Mouse (Mus musculus) midbrain, embryonic 11.5 days (tissue): ENCODE measurements at regions not wholly inside any gene's neighbourhood (a gene's known extent, or its start where the extent isn't known, plus 50 kb on each side); places are given as distances from the start of the nearest gene placed in this dataset.

Experiments
- ATAC-seq: fragments of 200-750 bp; cut with Nextera tagmentation; 2 replicates; pipeline ENCODE4 v1.8.0; 2017; ENCODE audit warnings: moderate TSS enrichment, moderate library complexity; ENCODE audit not compliant: low FRiP score
- DNase-seq: peaks from one replicate; pipeline ENCODE4 v3.0.0; 2015; ENCODE audit warnings: low spot score; ENCODE audit errors: missing footprints
- H3K27ac ChIP-seq: fragments of 300-500 bp; sonication (generic); 2 replicates; pipeline ENCODE4 v1.5.1; 2014; ENCODE audit warnings: low read depth, low read length
- H3K27me3 ChIP-seq: fragments of 300-500 bp; sonication (generic); 2 replicates; pipeline ENCODE4 v1.6.1; 2014; ENCODE audit warnings: mild to moderate bottlenecking, low read length, moderate library complexity, mixed read lengths; ENCODE audit not compliant: control insufficient read depth, insufficient read depth
- H3K36me3 ChIP-seq: fragments of 300-500 bp; sonication (generic); 2 replicates; pipeline ENCODE4 v1.6.1; 2014; ENCODE audit warnings: mild to moderate bottlenecking, low read length, moderate library complexity, mixed read lengths; ENCODE audit not compliant: control insufficient read depth, insufficient read depth
- H3K4me1 ChIP-seq: fragments of 300-500 bp; sonication (generic); 2 replicates; pipeline ENCODE4 v1.6.1; 2014; ENCODE audit warnings: low read length; ENCODE audit not compliant: control insufficient read depth, insufficient read depth
- H3K4me2 ChIP-seq: fragments of 300-500 bp; sonication (generic); 2 replicates; pipeline ENCODE4 v1.6.1; 2014; ENCODE audit warnings: mild to moderate bottlenecking, moderate library complexity
- H3K4me3 ChIP-seq: fragments of 300-500 bp; sonication (generic); 2 replicates; pipeline ENCODE4 v1.5.1; 2014; ENCODE audit warnings: low read depth, low read length
- H3K9ac ChIP-seq: fragments of 300-500 bp; sonication (generic); 2 replicates; pipeline ENCODE4 v1.6.1; 2014; ENCODE audit warnings: low read length
- H3K9me3 ChIP-seq: fragments of 300-500 bp; sonication (generic); 2 replicates; pipeline ENCODE4 v1.6.1; 2016; ENCODE audit warnings: low read length; ENCODE audit not compliant: control insufficient read depth
- WGBS: fragments of 180-500 bp; shearing (Covaris S2); extraction: QIAGEN DNeasy Blood & Tissue Kit; methylation state at CpG from one replicate; pipeline ENCODE4 v1.1.7; 2014; 5-methylcytosine and 5-hydroxymethylcytosine counted together

DNA sequence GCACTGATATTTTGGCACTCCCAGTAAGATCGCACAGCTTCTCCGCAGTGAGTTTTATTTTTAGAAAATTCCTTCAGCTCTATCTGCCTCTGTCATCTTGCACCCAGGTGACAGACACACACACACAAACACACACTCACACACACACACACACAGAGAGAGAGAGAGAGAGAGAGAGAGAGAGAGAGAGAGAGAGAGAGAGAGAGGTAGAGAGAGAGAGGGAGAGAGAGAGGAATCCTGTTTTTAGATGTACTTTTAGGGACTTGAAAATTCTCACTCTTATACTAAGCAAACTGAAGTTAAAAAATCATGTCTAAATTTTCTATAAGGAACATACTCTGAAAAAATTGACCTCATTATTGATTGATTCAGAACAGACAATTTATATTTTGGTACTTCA, 210.2 kb upstream of the Cdh10 start:
- H3K36me3 ChIP-seq = no peaks in the 10 kb centered on the region
- H3K4me2 ChIP-seq = no peak overlapping the region
- no peaks in the 10 kb centered on the region for H3K27me3 ChIP-seq
- H3K4me1 ChIP-seq = no peaks in the 10 kb centered on the region
- H3K9ac ChIP-seq = no peak overlapping the region
- DNase-seq (no peak), ATAC-seq (no peak)
- WGBS = 93% methylated on average over 2 of the region's 2 CpGs
- no peak overlapping the region for H3K27ac ChIP-seq
- H3K4me3 ChIP-seq = no peak overlapping the region
- H3K9me3 ChIP-seq = no peaks in the 10 kb centered on the region

DNA sequence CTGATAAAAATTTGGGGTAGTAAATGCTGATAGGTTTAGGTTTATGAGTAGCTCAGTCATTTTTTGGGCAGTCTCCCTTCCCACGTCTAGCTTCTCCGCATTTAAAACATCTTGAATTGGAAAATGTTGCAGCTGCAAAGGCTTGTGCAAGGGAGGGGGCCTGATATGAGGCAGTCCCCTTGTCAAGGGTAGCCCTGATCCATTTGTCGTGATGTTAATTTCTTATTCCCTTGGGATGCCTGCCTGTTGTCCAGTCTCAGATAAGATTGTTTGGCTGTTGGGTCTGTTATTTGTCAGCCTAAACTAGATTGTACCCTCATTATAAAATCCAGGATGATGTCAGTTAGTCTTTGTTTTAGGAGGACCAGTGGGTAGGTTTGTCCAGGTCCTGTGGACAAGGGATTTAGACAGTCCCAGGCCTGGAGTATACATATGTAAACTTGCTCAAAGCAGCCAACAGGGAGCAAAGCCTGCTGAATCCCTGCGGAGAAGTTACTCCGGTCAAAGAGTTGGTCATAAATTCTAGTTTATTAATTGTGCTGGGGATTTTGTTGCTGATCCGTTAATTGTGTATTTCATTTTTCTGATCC, 195.0 kb upstream of the Cdh10 start:
- no peaks in the 10 kb centered on the region for H3K4me1 ChIP-seq
- WGBS = 87% methylated on average over 6 of the region's 6 CpGs
- no peak overlapping the region for H3K9ac ChIP-seq
- H3K9me3 ChIP-seq = no peaks in the 10 kb centered on the region
- H3K4me3 ChIP-seq = no peak overlapping the region
- no peaks in the 10 kb centered on the region for H3K27me3 ChIP-seq
- H3K4me2 ChIP-seq = no peak overlapping the region
- DNase-seq (no peak), ATAC-seq (0 out of 2 replicates have a peak, but pooled peaks have one; percentile 35)
- H3K27ac ChIP-seq = no peak overlapping the region
- H3K36me3 ChIP-seq = no peaks in the 10 kb centered on the region

DNA sequence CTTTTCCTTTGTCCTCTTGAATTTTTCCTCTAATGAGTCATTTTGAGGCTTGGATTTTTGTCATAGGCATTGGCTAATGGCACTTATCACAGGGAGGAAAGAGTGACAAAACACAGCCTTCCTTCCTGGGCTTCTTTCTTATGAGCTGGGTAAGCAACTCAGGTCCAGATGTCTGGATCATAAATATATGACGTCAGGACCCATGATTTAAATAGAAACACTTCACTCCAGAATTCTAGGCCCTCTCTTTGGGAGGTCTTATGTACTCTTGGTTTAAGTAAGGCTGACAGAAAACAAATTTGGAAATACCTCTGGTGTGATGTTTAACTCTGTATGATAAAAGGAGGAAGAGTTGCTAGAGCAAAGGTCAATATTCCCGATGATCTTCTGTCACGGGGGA, 193.8 kb upstream of the Cdh10 start:
- no peaks in the 10 kb centered on the region for H3K4me1 ChIP-seq
- ATAC-seq (no peak), DNase-seq (no peak)
- no peaks in the 10 kb centered on the region for H3K27me3 ChIP-seq
- no peaks in the 10 kb centered on the region for H3K36me3 ChIP-seq
- no peak overlapping the region for H3K4me2 ChIP-seq
- no peak overlapping the region for H3K27ac ChIP-seq
- WGBS = 86% methylated on average over 3 of the region's 3 CpGs
- no peaks in the 10 kb centered on the region for H3K9me3 ChIP-seq
- H3K9ac ChIP-seq = no peak overlapping the region
- H3K4me3 ChIP-seq = no peak overlapping the region

DNA sequence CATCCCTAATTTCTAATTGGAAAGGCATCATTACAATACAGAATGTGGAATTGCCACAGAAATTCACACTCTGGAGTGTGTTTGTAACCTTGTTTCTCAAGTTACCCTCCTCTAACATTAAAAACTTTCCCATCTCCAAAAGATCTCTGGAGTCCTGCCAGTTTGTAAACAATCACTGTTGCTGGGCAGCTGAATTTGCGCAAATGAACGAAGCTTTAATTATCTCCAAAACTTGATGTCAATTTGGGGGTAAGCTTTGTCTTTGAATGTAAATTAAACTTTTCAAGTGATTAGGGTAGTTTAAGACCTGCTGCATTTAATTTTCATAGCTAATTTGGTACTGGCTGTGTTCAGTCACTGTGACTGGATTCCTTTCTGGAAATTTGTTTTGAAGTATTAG, 191.8 kb upstream of the Cdh10 start:
- no peak overlapping the region for H3K27ac ChIP-seq
- ATAC-seq = no peak

More for the DNA sequence above, 191.8 kb upstream of the Cdh10 start:
- Histone ChIP-seq H3K4me1 (no peaks in the 10 kb centered on the region), H3K36me3 (no peaks in the 10 kb centered on the region), H3K9ac (no peak overlapping the region), H3K27me3 (no peaks in the 10 kb centered on the region), H3K4me3 (no peak overlapping the region), H3K4me2 (no peak overlapping the region), H3K9me3 (no peaks in the 10 kb centered on the region)
- WGBS = 94% methylated on average over 2 of the region's 2 CpGs
- no peak for DNase-seq
